Mouse (Mus musculus) layer of hippocampus, postnatal 10 days (tissue): ENCODE data around the gene Riox1. TPM values are rescaled to one million over a fixed set of nuclear protein-coding genes. Genes with fewer than 3 reads are reported as not detected.

ENCODE experiments used
- total RNA-seq, 2 experiments: library from RNA; stranded (reverse); gene quantifications; 2 replicates each; pipeline ENCODE4 v1.2.3; 2021

Riox1 gene
- total RNA-seq, 2 experiments from 2014 or later: 14.3 to 16.4 TPM

Other genes starting within 250 kb of the Riox1 start
- gene Papln, start 187.0 kb upstream of the Riox1 start, total RNA-seq: 1 to 10 TPM; 4.8 to 6.5 TPM
- gene Numb, start 28.7 kb upstream of the Riox1 start, total RNA-seq: 10 to 100 TPM; 21.4 to 23.6 TPM
- gene Heatr4, start 34.2 kb downstream of the Riox1 start, total RNA-seq: under 1 TPM in 1 of 2 experiments, not detected in 1; 0.18 TPM
- gene Acot2, start 37.3 kb downstream of the Riox1 start, total RNA-seq: 10 to 100 TPM; 12.4 to 13.1 TPM
- 10 to 100 TPM; 29.1 to 33.3 TPM for gene Acot1, start 58.9 kb downstream of the Riox1 start, total RNA-seq
- gene Acot4, start 87.8 kb downstream of the Riox1 start, total RNA-seq: 1 to 10 TPM; 2.0 to 2.3 TPM
- gene Gm49366, start 88.3 kb downstream of the Riox1 start, total RNA-seq: 1 to 10 TPM in 1 of 2 experiments, not detected in 1; 3.4 TPM
- 1 to 10 TPM; 1.2 to 1.4 TPM for gene Acot3, start 101.5 kb downstream of the Riox1 start, total RNA-seq
- 1 to 10 TPM; 4.0 to 4.7 TPM for gene Acot5, start 118.7 kb downstream of the Riox1 start, total RNA-seq
- 1 to 10 TPM; 3.7 to 4.3 TPM for gene Acot6, start 150.0 kb downstream of the Riox1 start, total RNA-seq
- gene Dnal1, start 163.8 kb downstream of the Riox1 start, total RNA-seq: 10 to 100 TPM; 80.0 to 82.5 TPM
- 1 to 10 TPM; 5.9 to 6.6 TPM for gene Pnma1, start 197.9 kb downstream of the Riox1 start, total RNA-seq